Mouse (Mus musculus) urinary bladder, postnatal 14 days (tissue): Measurements from ENCODE around the gene Lig3.
"Not testable (repeated sequence)": the region's sequence is repeated elsewhere in the genome, so short reads cannot be mapped to it uniquely, and the experiment has no call there.

Source experiments
- DNase-seq: peaks from one replicate; pipeline ENCODE4 v3.0.0; 2021; ENCODE audit warnings: low spot score

Lig3 gene

DNA sequence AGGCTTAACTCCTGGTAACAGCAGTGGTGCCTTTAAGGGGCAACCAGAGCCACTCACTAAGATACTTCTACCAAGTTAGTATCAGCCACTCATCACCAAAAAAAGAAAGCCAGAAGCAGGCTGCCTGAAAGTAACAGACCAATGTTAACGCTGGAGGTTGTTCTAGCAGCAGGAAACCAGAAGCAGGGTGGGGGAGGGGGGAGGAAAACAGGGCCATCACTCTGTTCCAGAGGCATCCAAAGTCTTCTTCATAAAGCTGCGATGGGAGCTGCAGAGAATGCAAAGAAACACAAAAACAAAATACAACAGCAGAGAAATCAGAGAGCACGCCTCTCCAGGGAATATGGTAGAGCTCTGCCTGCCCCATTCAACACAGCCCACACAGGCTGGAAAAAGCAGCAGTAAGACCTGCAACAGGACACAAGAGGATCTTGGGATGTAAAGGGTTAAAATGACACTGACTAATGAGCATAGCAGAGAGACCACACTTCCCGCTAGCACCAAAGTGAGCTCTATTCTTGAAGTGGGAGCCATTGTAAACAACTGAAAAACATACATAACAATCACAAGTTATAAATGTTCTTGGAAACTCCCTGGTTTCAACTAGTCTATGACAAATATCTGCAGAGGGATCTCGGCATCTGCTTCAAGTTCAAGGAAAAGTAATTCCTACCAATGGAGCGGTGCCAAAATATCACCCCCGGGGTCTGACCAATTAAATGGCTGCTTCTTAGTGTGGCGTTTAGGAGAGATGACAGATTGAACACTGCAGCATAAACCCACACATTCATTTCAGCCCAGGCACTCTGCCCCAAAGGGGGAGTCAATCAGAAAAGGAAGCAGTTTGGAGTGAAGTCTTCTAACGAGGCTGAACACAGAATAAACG, 50.3 kb downstream of the Lig3 start:
- DNase-seq = no peak

DNA sequence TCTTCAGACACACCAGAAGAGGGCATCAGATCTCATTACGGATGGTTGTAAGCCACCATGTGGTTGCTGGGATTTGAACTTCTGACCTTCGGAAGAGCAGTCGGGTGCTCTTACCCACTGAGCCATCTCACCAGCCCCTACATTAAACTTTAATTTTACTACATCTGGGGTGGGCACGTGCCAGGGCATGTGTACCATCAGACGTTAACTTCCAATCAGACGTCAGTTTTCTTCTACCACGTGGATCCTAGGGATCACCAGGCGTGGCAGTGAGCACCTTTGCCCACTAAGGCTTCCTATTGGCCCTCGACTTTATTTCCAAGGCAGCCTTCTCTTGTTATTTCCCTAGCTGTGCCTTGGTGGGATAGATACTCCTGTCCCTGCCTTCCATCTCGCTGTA, 51.5 kb downstream of the Lig3 start:
- not testable (repeated sequence) for DNase-seq

- DNase-seq = no peak
These were observed 53.0 kb downstream of the Lig3 start for GRCm38 (mm10) chr11:82833929-82834328.

DNA sequence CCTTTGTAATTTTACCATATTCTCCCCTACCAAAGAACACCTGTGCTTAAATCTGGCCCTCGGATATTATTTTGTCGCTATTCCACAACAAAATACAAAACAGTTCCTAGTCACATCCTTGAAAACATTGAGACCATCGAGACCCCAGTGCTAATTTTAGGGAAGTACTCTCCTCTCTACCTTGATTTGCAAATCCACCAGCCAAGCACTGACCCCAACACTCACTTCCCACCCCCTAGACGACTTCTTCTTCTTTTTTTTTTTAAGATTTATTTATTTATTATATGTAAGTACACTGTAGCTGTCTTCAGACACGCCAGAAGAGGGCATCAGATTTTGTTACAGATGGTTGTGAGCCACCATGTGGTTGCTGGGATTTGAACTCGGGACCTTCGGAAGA, 53.5 kb downstream of the Lig3 start:
- DNase-seq = not testable (repeated sequence)

GRCm38 (mm10) chr11:82835616-82836432, 54.9 kb downstream of the Lig3 start:
- DNase-seq = no peak

GRCm38 (mm10) chr11:82837192-82837591, 56.3 kb downstream of the Lig3 start:
- DNase-seq = no peak

GRCm38 (mm10) chr11:82837848-82838247, 56.9 kb downstream of the Lig3 start:
- DNase-seq = no peak

GRCm38 (mm10) chr11:82838511-82838910, 57.6 kb downstream of the Lig3 start:
- no peak for DNase-seq

DNA sequence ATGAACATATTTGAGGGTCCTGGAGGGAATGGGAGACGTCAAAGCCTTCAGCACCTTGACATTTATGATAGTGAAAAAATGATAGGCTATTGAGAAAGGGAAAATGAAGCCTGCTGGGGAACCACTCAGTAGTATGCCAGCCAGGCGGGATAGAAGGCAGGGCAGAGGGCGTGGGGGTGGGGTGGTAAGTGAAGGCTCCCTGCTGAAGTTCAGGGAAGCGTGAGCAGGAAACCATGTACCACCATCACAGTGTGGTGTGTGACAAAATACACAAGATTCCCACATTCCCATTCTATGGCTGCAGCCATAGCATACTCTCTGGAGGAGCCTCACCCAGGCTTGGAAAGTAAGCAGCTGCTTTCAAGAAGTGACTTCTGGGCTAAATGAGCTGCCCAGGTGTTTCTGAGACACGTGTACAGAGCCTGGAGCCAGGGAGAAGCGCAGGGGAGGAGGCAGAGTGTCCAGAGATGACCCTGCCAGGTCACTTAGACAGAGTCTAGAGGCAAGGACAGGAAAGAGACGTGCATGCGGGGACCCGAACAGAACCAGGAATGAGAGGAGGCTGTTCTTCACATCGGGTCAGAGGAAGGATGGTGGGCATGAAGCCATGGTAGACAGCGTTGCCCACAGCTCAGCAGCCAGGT, 64.0 kb downstream of the Lig3 start:
- no peak for DNase-seq

DNA sequence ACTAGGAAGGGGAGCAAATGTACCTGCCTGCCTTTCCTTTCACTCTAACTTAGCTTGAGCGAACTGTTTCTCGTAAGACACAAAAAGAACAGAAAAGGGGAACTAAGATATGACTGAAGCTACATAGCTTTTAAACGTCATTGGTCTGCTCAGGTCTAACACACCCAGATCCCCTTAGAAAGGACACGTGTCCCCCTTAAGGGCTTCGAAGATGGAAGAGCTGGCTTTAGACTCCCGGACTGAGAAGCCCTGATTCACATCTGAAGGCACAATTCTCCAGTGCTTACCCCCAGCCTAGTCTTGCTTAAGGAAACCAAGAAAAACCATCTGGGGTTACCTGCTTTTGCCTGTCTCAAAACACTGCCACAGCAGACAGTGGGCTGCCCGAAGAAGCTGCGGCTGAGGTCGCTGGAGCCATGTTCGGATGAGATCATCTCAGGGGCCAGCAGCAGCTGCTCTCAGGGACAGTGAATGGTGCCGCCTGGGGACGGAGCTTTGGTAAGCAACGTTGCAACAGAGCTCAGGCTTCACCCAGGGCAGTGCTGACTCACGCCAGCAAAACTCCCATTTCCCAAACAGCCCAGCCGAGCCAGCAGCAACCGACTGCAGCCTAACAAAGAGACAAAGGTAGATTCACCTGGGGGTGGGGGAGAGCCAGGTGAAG, 64.6 kb downstream of the Lig3 start:
- DNase-seq = peak; percentile 82

- DNase-seq = no peak
These were observed 65.2 kb downstream of the Lig3 start for GRCm38 (mm10) chr11:82846079-82846436.

- no peak for DNase-seq
These were observed 66.0 kb downstream of the Lig3 start for GRCm38 (mm10) chr11:82846938-82847337.

- DNase-seq = no peak
These were observed 66.7 kb downstream of the Lig3 start for GRCm38 (mm10) chr11:82847571-82848000.

- DNase-seq = no peak
These were observed 69.4 kb downstream of the Lig3 start for GRCm38 (mm10) chr11:82850259-82850658.

DNA sequence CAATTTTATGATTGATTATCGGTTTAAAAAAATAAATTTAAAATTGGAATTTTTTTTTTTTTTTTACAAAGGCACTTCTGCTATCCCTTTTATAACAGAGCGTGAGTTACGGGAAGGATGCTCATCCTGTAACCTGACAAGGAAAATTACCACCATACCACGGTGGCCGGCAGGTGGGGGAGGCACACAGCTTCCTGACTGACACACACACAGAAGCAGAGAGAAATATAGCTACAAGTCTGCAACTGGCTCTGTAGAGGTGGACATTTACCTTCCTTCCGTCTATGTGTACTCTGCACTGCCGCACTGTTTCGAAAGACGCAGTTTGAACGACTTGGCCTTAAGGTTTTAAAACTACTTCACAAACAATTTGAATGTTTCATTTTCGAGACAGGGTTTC, 71.2 kb downstream of the Lig3 start:
- no peak for DNase-seq

- no peak for DNase-seq
These were observed 71.6 kb downstream of the Lig3 start for GRCm38 (mm10) chr11:82852540-82852939.

DNA sequence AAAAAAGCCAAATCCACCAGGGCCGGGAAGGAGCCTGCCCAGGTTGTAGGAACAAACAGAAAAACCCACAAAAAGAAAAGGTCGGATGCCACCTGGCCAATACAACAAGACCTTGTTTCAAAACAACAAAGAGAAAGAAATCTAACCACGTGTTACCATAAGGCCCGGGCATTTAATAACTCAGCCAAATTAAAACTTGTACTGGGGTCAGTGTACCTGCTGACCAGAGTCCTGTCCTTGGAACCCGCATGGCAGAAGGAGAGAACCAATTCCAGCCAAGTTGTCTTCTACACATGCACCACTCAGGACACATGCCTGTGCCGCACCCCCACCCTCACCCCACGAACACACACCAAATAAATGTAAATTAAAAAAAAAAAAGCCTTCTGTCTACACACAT, 72.0 kb downstream of the Lig3 start:
- DNase-seq = no peak
